Mouse (Mus musculus) MN1 (cell line): ENCODE results near the gene Arfgap3.
"Not testable (repeated sequence)": the region's sequence is repeated elsewhere in the genome, so short reads cannot be mapped to it uniquely, and the experiment has no call there.

Experiments
- DNase-seq: peaks from one replicate; pipeline ENCODE4 v3.0.0-alpha.2; 2016; ENCODE audit warnings: low spot score

Gene Arfgap3

DNA sequence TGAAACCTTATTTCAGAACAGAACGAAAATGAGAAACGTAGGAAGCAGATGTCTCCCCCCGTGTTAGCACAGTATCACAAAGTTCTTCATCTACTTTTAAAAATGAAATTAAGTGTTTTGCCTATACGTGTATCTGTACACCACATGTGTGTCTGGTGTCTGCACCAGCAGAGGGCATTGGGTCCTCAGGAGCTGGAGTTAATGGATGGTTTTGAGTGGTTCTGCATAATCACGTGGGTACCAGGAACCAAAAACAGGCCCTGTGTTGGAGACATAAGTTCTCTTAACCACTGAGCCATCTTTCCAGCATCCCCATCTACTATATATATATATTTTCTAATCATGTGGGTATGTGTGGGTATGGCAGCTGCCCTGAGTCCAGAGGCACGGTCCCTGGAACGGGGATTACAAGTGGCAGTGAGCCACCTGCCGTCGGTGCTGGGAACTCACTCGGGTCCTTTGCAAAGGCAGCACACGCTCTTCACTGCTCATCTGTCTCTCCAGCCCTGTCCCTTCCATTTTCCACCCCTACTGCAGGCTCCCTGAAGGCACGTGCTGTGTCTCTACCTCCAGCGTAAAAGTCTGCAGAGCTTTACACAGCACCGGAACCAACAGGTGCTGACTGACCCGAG is 4.0 kb downstream of the Arfgap3 start:
- DNase-seq: no peak

DNA sequence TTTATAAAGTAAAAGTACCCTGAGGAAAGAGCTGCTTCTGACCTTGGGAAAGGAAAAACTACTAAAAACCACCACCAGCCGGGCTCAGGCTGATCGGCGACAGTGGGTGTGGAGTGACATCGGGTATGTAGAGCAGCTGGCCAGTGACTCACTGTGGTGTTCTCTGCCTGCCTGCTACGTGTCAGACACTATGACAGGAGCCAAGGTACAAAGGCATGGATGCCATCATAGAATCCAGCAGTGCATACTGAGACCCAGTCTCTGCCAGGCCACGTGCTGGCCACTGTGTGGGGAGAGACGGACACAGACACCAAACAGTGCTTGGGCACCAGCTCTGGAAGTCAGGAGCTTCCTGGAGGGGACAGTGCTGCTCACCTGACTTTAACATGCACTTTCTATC is 5.1 kb downstream of the Arfgap3 start:
- DNase-seq: peak; percentile 83

DNA sequence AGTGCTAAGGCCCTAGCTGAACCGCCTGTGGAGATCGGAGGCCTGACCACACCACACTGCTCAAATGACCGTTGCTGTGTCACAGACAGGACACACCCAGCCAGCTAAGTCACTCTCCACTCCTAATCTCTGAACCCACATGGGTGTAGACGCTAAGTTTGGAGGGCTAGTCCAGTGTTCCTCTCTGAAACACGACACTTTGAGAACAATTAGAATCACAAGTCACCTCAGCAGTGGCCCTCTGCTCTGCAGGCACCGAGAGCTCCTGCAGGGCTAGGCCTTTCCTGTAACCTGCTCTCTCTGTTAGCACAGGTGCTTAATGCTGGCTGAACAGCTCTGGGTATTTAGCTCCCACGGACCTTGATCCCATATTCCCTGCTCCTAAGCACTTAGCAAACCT is 5.9 kb downstream of the Arfgap3 start:
- DNase-seq: no peak

DNA sequence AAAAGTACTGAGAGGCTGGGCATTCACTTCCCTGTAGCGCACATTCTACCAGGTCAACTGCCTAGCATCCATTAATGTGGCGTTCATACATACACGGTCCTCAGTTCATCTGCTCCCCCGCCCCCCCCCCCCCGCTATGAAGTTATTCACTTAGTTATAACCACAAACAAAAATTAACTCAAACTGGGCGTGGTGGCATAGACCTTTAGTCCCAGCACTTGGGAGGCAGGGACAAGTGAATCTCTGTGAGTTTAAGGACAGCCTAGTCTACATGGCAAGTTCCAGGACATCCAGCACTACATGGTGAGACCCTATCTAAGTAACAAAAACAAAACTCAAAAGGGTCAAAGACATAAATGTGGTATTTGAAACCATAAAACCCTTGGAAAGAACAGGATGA is 11.1 kb downstream of the Arfgap3 start:
- no peak for DNase-seq

DNA sequence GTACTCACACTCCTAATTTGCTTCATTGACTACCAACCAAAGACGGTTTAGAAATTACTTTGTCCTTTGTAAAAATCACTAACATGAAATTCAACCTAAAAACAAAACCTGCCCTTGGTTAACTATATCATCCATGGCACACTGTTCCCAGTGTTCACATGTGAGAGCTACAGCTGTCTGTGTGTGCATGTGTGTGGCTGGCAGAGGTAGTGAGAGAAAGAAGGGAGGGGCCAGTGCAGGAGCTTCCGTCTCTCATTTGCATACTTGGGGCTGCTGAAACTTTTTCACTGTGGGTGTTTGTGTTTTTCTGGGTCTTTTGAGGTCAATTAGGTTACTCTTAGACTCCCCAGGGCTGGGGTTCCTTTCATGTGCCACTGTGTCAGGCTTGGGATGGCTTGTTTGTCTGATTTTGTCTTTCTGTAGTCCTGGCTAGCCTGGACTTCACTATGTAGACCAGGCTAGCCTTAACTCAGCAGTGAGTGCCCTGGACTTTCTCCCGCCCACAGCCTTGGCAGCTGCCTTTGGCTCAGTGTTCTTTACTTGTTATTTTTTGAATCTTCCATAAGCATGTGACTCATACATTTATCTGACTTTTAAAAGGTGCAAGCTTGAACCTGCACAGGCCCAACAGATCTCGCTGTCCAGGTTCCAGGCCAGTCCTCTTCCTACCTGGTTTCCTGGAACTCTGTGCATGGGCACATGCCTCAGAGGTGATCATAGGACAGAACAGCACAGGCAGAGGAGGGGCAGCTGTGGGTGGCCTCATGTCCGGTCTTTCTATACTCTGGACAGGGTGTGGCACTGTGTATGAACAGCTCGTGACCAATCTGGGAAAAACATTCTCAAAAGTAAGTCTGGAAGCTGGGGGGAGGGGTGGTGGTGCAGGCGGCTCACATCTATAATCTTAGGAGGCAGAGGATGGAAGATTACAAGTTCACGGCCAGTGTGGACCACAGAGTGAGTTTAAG is 11.9 kb downstream of the Arfgap3 start:
- DNase-seq: no peak

DNA sequence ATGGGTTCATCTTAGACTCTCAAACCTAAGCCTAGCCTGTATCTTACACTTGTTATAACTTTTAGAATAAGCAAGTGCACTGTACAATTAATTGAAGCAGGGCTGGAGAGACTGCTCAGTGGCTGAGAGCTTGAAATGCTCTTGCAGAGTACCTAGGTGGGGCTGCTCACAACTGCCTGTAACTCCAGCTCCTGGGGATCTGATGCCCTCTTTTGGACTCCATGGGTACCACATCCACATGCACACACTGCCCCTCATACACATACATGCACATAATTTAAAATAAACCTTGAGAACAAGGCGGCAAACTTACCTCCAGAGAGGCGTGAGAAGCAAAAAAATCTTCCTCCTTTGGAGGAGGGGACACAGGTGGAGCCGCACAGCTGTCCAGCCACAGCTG is 17.7 kb downstream of the Arfgap3 start:
- no peak for DNase-seq

DNA sequence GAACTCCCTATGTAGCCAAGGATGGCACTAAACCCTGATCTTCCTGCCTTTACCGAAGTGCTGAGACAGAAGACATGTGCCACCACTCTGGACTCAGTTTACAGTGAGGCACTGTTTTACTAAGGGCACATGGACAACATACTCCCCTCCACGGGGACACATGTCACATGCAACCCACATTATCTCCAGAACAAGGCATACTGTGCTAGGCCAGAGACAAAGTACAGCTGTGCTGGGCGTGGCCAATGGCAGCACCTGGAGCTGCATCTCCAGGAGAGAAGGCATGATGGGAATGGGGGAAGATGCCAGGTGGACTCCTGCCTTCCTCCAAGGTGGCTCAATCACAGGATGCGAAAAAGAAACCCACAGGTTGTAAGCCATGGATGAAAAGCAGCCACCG is 21.1 kb downstream of the Arfgap3 start:
- DNase-seq: no peak

DNA sequence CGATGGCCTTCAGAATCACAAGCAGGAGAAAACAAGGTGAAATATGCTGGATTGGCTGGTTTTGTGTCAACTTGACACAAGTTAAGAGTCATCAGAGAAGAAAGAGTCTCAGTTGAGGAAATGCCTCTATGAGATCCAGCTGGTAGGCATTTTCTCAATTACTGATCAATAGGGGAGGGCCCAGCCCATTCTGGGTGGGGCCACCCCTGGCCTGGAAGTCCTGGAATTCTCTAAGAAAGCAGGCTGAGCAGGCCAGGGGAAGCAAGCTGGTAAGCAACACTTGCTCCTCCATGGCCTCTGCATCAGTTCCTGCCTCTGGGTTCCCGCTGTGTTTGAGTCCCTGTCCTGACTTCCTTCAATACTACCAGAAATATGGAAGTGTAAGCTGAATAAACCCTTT is 27.0 kb downstream of the Arfgap3 start:
- no peak for DNase-seq

DNA sequence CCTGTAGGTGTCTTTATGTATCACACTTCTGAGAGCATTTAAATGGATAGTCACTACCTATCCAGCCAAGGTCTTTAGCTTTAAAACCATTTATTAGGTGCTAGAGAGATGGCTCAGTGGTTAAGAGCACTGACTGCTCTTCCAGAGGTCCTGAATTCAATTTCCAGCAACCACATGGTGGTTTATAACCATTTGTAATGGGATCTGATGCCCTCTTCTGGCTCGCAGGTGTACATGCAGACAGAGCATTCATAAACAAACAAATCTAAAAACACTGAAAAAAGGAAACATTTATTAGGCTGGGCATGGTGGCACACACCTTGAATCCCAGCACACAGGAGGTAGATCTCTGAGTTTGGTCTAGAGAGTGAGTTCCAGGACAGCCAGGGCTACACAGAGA is 35.1 kb downstream of the Arfgap3 start:
- no peak for DNase-seq

DNA sequence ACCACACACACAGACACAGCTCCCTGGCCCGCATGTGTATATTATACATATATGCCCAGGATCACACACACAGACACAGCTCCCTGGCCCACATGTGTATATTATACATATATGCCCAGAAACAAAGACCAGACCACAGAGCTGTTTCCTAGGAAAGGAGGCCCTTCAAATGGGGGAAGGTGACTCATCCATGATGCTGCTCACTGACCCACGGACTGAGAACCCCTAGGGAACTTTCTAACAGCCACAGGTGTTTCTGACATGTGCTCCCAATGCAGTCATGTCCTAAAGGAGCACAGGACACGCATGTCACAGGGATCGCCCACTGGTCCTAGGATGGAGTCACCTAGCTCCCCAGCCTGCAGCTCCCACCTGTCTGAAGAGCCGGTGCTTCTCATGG is 40.2 kb downstream of the Arfgap3 start:
- no peak for DNase-seq

DNA sequence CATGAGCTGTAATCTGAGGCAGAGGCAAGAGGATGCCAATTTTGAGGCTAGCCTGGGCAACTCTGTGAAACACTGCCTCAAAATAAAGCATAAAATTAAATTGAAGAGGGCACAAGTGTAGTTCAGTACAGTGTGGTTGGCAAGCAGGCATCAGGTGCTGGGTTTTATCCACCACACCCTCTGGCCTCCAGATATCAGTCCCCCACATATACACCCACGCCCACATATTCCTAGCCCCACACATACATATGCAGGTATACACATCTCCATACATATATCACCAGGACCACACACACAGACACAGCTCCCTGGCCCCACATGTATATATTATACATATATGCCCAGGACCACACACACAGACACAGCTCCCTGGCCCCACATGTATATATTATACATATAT is 41.3 kb downstream of the Arfgap3 start:
- not testable (repeated sequence) for DNase-seq

DNA sequence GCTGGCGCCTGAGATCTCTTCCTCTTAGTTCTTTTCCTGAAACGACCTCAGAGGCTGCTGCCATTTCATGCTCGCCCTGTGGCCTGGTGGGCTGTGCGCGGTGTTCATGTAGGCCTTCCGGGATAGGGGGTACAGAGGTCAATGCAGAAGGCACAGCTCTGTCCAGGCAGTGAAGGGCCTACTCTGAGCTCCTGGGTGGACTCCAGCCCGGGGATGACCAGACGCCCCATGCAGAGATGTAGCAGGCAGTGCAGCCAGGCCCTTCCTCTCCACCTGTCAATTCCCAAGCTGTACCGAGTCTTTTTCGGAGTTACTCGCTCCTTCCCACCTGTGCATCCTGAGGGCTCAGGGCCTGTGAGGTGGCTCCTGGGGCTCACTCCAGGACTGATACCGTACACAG is 43.9 kb downstream of the Arfgap3 start:
- DNase-seq: no peak

DNA sequence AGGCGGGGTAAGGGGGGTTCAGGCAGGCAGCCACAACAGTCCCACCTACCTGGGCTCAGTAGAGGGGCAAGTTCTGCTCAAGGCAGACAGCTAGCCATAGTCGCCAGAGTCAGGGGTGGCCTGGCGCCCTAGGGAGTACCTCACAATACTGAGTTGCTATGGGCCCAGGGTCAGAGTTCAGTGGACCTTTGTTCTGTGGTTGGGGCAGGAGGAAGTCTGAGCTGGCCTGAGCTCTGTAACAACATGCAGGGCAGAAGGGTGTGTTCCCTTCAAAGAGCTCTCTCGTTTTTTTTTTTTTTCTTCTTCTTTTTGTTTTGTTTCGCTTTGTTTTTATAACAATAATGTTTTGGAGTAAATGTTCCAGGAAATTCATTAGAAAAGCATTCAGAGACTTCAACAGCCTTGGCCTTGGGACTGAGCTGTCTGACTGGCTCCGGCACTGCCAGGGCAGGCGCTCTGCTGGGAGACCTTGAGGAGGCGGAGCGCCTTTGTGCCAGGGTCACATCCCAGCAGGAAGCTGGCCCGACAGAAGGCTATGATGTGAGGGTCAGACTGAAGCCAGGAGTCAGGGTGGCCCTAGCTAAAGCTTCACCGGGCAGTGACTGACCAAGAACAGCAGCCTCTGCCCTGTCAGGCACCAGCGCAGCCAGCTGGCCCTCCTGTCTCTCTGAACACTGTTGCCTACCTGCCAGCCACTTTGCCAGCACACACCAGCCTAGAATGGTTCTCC is 44.7 kb downstream of the Arfgap3 start:
- no peak for DNase-seq

DNA sequence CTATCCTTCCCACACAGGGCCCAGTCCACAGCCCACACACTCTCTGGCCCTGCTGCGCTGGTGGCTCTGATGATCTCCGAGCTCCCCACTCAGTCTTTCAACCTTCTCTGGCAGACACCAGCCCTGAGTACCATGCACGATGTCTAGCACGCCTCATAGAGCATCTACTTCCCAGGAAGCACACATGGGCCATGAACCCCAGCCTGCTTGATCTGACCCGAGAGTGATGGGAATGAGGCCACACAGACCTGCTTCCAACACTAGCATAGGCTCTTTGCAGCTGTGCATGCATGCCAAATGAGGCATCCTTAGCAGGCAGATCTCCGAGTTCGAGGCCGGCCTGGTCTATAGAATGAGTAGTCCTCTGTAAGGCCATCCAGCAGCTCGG is 45.2 kb downstream of the Arfgap3 start:
- no peak for DNase-seq

DNA sequence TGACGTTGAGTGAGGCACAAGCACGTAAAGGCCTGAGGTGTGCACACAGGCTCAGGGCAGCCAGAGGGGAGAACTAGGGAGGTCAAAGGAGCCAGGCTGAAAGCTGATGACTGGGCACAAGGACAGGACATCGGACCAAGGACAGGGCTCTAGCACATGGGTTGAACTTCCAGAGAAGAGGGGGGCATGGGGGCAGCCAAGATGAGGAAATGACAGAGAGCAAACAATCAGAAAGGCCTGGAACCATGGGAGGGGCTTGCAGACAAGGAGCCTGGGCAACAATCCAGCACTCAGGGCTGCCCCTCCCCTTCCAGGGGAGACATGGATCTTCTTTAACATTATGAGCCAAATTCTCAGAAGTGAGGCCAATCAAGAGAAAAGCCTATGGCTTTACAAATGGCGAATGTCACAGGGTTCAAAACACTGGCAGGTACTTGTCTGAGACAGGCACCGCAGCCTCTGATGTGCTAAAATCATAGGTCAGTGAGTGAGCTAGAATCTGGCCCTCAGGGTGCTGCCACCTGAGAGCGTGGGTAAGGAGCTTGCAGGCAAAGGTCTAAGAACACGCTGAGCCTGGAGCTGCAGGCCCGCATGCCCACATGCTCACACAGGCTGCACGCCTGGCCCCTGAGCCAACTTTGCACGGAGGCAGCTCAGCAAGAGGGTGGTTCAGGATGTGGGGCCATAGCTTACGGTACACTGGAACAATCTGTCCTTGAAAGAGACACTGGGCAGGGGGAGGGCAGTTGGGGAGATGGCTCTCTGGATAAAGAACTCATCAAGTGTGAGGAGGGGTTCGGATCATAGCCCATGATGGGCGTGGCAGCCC is 46.2 kb downstream of the Arfgap3 start:
- no peak for DNase-seq

DNA sequence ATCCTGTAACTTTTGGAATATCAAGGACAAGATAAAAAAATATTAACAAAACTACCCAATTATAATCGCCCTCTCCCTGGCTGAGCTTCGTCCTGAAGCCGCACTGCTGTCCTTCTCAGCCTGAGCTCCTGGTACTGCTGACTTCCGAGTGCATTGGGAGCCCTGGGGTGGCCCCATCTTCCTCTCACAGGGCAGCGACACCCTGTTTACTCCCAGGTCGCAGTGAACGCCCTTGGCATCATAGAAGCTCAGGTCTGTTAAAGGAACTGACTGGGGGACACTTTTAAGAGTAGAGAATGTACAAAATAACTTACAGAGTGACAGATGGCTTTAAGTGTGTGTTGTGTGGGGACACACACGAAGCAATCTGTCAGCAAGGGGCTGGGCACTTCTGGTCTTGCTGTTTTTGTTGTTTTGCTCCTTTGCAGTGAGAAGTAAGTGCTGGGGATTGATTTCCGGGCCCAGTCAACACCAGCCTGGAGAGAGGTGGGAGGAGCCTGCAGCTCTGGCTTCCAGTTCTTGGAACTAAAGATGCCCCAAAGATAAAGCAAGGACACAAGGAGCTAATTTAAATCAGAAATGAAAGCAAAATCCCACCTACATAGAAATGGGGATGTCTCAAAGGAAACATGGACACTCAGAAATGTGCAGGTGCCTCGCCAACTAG is 50.0 kb downstream of the Arfgap3 start:
- no peak for DNase-seq

DNA sequence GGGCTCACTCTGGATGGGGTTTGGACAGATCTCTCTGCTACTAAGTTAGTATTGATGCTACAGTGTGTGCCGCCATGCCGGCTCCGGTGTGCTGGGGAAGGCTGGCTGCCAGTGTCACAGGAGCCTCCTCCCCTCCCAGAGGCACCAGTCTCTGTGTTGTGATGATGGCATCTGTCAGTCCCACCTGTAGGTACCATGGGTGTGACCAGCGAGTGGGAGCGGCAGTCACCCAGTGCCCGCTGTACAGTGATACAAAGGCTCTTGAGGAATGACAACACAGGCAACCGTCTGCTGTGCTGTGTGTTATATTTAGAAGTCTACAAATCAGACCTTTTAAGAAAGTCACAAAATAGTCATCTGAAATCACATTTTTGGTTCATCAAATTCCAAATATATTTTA is 50.6 kb downstream of the Arfgap3 start:
- no peak for DNase-seq

DNA sequence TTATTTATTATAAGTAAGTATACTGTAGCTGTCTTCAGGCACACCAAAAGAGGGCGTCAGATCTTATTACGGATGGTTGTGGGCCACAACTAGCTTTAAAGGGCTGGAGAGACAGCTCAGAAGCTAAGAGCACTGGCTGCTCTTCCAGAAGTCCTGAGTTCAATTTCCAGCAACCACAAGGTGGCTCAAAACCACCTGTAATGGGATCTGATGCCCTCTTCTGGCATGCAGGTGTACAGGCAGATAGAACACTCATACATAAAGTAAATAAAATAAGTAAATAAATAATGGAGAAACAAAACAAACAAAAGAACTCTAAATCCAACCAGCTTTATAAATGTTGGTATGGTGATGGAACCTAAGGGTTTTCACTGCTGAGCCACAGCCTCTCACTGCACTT is 51.2 kb downstream of the Arfgap3 start:
- DNase-seq: no peak

DNA sequence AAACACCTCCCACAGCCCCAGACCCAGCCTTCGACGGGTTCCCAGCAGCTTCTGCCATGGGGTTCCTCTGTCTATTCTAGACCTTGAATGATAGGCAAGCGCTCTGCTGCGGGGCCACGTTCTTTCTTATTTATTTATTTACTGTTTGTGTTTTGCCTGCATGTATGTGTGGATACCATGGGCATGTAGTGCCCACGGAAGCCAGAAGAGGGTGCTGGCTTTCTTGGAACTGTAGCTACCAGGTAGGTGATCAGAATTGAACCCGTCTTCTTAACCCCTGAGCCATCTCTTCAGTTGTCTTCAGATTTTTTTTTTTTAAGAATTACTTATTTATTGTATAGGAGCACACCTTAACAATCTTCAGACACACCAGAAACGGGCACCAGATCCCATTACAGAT is 51.7 kb downstream of the Arfgap3 start:
- DNase-seq: no peak

DNA sequence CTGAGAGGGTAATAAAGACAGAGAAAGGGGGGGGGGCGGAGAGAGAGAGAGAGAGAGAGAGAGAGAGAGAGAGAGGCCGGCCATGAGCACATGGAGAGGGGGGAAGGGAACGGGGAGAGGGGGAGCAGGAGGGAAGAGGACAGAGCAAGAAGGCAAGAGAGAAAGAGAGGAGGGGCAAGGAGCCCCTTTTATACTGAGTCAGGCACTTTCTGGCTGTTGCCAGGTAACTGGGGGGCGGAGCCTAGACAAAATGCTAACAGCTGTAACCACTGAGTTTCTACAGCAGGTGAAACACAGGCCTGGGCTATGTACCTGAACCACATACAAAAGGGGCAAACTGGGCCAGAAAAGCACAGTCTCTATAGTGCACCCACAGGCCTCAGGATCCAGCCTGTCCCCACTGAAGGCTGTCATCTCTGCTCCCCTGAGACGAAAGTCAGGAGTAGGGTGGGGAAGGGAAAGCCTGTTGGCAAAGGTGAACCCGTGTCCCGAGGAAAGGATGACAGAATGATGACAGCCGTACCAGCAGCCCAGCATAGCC is 53.2 kb downstream of the Arfgap3 start:
- DNase-seq: no peak

DNA sequence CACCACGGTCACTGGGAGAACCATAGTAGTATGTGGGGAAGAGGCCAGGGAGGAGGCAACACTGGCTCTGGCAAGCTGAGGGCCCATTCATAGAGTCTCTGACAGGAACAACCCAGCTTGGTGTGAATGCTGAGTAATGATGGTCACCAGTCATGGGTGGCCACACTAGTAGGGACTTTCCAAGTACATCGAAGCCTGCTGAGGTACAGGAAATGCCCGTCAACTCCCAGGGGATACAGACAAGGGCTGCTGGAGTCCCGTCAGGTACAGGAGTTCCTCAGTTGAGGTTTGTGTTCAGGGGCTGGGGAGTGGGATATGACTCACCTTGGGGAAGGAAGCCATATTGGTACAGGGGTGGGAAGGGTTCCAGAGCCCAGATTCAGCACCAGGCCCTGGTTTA is 54.0 kb downstream of the Arfgap3 start:
- DNase-seq: no peak
